Mouse (Mus musculus) embryo, embryonic 10.5 days (tissue): ENCODE data around the gene Srgap2.
A peak's percentile ranks its signal among the peaks of the same experiment; 100 is the strongest.

Experiments
- DNase-seq: peaks from one replicate; pipeline ENCODE4 v3.0.0-alpha.2; 2015; ENCODE audit warnings: low spot score

The Srgap2 gene

DNA sequence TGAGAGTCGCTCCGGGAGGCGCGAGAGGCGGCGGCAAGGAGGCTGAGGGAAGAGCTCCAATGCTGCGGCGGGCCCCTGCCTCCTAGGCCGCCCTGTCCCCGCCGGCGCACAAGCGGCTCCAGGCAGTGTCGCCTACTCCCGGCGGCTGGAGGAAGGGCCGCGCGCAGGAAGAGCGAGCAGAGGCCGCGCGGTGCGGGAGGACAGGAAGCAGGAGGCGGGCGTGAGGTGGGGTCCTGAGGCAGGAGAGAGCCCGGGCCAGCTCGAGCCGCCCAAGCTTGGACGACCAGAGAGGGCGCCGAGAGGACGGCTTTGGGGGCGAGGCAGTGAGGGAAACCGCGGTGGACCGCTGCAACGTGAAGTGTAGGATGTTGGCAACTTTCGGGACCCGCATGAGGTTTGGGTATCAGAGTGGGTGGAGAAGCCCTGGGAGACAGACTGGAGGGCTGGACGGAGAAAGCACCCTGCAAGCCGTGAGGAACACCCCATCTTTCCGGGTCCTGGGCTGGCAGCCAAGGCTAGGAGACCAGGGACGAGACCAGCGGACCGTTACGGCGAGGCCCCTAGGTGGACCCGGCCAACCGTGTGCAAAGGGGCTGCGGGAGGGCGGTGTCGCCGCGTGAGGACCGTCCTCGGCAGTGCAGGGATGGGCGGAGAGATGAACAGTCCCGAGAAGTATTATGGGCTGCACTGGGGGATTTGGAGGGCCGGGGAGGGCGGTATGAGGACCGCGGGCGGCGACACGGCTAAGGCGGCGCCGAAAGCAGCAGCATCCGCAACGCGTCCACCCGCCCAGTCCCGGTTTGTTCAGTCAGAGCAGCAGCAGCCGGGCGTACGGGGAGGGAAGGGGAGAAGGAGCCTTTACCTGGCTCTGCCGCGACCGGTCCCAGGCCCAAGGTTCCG, 531 bp downstream of the Srgap2 start:
- DNase-seq: peak; percentile 75

DNA sequence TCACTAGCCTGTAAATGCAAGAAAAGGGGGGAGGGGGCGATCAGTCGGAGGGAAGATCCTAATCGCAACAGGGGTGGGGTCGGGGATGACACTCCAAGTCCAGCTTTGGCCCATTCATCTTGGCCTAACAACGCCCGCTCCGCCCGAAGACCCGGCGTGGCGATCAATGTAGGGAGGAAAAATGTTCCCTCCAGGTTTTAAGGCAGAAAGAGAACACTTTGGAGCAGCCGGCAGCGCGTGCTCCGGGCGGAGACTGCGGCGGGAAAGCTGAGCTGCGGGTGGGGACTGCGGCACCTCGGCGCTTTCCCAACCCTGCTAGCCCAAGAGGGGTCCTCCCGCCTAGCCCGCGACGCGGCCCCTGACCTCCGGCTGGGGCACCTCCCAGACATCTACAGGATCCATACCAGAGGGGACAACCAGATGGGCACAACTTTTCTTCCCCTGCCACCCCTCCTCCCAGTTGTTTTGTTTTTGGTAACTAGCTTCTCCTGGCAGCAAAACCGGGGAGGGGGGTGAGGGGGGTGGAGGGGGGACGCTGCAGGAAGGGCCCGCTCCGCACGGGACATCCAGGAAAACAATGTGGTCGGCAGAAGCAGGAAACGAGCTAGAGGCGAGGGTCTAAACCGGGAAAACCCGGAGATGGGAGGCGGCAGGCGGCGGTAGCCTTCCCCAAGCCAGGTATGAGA, 1.4 kb downstream of the Srgap2 start:
- peak; percentile 69 for DNase-seq

DNA sequence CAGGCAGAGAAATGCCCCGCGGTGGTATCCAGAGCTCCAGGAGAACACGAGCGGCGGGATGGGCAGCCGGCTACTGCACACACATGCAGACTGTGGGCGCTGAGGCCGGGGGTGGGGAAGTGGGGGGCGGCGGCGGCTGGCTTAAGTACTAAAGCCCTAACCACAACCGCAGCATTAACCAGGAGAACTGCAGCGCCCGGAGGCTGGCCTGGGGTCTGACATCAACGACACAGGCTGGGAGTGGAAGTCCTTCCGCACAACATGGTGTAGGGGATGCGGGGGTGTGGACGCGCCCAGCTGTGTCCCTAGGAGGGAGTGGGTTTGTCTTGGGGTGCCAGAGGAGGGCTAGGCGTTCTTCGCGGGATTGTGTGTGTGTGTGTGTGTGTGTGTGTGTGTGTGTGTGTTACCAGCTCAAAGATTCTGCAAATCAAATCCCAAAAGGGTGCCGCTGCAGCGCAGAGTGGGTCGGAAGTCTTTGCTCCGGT, 2.0 kb downstream of the Srgap2 start:
- peak; percentile 59 for DNase-seq

DNA sequence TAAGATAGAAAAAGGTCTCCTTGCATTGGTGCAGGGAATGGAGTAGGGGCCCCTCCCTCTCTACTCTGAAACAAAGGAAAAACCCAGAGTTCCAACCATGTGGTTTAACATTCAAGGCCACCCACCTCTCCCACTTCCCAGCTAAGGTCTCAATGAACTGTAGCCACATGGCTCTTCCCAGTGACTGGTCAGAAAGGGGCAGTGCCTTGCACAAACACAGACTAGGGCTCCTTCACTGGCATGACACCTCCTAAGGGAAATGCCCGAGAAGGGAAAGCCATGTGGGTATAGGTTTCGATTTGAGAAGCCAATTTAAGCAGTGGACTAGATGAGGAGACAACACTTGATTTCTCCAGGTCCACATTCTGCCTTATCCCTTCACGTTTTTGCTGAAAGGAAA, 3.4 kb downstream of the Srgap2 start:
- peak; percentile 14 for DNase-seq

DNA sequence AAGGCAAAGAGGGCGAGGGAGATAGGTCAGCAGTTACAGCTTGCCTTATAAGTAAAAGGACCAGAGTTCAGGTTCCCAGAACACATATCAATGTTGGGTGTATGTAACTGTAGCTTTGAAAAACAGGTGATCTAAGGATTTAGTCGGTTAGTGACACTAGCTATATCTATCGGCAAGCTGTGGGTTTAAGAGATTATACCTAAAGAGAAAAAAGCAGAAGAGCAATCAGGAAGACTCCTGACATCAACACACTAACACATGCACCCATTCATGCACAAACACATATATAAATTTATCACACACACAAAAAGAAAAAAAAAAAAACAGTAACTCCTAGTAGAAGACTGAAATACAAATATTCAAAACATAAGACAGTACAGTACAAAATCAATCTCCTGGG, 10.6 kb downstream of the Srgap2 start:
- DNase-seq: no peak

DNA sequence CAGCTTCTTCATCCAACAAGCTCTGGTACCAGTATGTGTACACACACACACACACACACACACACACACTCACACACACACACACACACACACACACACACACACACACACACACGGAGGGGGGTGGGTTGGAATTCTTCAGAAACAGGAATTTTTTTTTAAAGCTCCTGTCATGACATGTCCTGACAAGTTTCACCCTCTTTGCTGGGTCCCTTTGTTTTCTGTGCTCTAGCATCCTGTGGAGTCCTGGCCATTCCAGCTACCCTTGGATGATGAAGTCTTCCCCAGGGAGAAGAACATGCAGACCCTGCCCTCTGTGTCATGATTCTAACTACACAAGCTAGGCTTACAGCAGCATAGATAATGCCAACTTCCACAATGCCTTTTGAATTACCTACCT, 13.0 kb downstream of the Srgap2 start:
- peak; percentile 17 for DNase-seq

DNA sequence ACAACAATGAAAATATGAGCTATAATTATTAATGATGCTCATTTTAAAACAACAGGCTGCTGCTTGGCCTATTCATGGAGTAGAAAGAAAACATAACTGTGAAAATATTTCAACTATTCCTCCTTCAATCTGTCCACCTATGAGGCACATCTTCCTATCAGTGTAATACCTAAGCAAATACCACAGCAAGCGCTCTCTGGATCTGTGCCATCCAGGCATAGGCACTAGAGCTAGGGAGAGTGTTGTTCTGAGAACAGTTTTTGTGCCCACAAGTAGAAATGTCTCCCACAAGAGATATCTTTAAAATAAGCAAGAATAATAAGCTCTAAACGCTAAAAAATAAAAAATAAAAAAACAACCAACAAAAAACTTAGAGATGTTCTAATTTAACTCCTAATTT, 14.0 kb downstream of the Srgap2 start:
- DNase-seq: no peak

DNA sequence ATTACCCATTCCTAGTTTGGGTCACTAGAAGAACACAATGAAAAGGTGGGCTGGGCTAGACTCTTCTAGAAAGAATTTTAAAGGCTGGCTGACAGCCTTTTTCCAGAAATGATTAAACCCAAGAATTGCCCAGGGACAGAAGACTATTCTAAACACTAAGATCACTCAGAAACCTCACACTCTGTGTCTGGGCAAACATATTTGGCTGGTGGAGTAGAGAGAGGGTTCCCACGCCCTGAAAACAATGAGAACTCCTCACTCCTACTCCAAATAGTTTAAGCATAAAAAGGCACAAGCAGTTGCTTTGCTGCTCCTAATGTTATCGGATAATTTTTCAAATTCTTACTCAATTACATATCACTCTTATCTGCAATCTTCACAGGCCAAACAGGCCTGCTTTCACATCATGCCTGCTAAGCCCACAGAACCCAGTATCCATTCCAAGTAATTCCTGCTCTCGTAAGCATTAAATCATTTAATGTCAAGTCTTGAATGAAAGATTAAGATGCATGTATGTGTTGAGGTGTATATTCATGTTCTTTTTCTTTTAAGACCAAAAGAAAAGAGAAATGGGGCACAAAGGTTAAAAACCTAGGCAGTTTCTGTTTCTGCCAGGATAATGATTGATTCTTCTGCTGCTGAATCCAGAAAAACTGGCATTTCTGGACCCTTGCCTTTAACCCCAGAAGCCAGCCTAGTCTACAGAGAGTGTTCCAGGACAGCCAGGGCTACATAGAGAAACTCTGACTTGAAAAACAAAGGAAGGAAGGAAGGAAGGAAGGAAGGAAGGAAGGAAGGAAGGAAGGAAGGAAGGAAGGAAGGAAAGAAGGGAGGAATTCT, 15.3 kb downstream of the Srgap2 start:
- DNase-seq: no peak

DNA sequence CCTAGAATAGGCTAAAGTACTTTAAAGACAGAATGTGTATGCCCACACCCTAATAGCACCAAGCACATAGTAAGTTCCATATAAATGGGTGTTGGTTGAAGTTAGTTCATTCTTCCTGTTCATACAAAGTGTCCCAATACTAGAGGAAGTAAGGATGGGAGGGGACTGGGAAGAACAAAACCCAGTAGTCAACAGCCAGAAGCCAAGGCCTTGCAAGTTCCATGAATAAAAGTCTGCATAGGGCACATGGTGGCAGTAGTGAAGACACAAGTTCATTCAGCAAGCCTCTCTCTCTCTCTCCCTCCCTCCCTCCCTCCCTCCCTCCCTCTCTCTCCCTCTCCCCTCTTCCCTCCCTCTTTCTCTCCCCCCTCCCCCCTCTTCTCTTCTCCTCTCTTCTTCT, 16.0 kb downstream of the Srgap2 start:
- no peak for DNase-seq

DNA sequence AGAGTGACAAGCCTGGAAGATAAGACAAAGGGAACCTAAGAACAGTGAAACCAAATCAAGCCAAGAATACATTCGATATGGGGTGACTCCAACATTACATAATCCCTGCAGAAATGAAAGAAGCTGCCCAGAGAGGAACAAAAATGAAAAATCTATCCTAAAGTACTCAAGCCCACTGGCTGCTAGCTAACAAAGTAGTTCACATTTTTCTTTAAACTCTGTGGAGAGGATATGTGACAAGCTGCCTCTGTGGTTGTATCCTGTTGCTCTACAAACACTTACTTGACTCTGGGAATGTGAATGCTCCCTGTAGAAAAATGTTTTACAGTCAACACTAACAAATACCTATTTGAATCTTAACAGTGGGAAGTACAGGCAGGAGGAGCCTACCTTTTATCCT, 25.5 kb downstream of the Srgap2 start:
- no peak for DNase-seq

DNA sequence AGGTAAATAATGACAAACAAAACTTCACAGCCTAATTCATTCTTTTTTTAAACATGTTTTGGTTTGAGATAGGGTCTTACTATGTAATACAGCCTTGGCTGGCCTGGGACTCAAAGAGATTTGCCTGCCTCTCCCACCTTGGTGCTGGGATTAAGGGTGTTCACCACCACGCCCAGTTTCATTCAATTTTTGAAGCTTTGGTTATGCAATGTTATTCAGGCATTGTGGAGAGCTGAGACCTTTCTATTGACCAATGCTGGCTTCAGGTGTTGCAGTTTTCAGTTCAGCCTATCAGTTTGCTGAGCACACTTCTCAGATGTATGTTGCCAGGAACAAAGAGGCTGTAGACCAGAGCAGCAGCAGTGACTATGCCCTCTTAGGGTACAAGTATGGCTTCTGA, 28.9 kb downstream of the Srgap2 start:
- no peak for DNase-seq

DNA sequence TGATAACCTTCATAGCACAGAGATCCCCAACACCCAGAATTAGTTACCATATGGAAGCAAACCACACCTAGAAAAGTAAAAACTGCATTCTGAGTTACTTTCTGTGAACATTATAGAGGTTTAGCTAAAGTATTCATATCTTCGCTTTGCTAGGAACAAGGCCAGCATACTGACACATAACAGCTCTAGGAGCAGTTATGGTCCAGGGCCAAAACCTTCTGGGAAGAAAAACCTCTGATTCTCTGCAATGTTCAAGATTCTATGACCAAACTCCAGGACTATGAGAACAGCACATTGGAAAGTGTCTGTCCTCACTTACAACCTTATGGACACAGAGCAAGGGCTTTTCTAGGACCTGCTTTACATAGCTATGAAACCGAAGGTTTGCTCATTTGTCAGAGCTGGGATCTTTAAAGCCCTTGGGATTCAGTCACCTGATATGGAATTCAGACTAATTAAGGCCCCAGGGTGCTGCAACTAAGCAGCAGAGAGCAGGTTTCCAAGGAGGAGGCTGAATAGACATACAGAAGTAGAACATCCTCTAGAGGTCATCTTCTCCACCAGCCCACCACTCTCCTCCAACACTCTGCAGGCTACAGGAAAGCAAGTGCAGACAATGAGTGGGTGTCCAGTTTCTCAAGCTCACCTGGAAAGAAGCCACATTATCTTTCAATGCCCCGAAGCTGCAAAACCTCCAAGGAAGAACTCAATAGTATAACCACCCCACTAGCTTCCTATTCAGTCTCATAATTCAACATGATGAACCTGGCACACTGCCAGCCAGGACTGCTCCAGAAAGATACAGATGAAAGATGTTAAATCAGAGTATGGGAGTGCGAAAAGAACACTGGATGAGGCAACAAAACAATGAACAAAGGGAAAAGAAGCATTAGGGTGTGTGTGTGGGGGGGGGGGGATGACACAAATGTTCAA, 32.9 kb downstream of the Srgap2 start:
- DNase-seq: no peak

DNA sequence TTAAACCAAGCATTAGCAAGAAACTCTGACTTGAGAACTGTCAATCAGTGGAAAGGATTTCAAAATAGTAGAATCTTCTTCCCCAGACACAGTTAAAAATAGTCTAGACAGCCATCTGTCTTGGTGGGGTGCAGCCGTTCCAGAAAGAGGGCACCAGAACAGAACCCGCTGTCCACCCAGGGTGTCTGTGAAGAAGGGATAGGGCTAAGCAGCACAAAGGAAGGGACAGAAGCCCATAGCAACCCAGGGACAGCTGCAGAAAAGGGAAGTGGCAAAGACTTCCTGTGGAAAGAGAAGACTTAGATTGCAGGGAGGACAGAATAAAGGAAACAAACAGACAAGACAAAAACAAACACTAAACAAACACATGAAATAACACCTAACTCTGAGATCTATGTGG, 34.8 kb downstream of the Srgap2 start:
- no peak for DNase-seq

DNA sequence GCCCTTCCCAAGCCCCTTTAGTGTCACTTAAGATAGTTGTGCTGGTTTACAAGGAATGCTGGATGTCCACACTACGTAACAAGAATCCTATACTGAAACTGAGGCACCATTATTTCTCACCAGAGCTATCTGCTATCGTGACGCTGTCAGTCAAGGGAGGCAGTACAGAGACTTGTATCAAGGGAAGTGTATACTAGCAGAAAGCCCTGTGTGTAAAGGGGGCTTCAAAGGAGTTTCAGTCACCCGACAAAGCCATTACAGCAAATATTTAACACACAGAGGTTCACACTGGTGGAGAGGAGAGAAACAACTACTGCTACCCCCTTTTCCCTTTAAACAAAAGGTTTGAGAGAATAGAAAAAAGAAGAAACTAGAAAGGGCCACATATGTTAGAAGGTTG, 35.6 kb downstream of the Srgap2 start:
- no peak for DNase-seq

DNA sequence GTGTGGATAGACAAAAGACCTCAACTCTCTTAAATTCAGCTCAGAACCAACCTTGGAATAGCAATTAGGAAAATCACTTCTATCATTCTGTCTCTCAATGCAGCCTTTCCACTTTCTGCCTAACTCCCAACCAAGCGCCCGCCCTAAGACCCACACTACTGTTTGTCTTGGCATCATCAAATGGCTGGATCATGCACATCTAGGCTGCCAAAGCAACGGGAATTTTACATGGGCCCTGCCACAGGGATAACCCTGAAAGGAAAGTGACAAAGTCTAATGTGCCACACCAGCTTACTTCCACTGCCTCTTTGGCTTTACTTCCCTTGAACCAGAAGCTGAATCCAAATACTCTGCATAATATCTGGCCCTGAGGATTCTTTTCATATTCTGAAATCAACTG, 37.8 kb downstream of the Srgap2 start:
- DNase-seq: no peak

DNA sequence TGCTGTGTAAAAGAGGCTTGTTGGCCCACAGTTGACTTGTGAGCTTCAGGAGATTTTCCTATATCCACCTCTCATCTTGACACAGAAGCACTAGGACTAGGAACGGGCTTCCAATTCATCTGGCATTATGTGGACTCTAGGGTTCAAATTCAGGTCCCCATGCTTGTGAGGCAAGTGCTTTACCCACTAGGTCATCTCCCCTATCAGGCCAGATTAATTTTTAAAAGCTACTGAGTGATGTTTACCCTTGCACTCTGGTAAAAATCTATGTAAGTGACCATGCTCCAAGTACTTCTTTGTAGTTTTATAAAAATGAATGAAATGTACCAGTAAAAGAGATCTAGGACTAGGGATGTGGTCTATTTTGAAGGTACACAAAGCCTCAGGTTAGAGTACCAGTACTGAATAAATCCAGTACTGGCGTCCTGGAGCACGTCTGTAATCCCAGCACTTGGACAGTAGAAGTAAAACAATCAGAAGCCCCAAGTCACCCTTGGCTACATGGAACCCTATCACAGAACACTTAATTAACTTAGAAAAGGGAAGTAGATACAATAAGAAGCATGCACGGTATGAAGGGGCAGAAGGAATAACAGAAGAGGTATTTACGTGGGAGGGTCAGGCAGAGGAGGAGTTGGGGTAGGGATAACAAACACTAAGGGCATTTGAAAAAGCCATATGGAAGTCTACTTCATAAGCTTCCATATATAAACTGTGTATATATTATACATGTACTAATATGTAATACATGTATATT, 40.9 kb downstream of the Srgap2 start:
- no peak for DNase-seq

DNA sequence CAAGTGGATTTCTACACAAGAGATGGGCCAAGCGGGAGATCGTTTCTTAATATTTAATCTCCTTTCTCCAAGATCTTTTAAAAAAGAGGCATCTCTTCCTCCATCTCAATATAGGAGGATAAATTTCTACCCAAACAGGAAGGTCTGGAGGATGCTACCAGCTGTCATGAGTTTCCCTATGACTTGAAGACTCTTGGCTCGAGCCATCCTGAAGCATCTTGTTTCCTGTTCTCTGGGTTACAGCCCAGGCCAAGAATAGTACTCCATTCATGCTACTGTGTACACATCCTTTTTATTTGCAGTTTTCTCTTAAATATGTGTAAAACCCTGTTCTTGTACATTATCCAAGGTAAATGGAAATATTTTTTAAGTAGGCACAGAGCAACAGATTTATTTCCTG, 44.9 kb downstream of the Srgap2 start:
- DNase-seq: no peak

DNA sequence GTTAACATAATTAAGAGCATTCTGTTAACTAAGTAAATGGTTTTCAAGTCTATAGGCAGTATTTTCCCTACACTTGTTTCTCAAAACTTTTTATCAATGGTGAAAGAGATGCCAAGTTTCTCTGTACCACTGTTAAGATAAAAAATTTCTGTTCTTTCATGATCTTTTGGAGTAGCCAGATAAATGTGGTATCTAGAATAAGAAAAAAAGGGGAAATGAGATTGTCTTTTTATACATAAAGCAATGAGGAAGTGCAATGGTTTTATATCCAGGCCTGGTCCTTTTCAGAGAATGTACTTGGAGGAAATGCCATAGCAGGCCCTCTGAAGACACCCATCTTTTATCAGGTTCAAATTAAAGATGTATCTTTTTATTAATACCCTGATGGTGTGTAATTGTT, 45.8 kb downstream of the Srgap2 start:
- DNase-seq: no peak

DNA sequence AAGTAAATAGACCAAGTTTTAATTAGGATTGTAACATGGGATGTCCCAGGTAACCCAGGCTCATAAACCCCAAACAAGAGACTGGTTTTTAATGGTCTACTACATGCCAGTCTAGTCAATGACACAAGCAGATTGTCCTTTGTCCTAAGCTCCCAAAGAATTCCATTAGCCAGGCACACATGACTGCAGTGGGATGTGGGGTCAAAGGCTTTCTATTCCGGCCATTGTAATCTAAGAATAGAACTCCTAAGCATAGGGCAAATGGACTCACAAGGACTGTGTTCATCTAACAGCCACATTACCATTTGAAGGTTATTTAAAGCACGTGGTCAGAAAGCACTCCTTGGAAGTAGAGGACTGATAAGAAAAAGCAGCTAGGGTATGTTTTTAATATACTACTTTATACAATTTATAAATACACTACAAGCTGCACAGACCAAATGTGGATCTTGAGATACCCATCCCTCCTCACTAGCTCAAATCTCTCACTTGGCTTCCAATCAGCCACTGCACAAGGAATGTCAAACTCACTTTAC, 48.3 kb downstream of the Srgap2 start:
- DNase-seq: peak; percentile 63

DNA sequence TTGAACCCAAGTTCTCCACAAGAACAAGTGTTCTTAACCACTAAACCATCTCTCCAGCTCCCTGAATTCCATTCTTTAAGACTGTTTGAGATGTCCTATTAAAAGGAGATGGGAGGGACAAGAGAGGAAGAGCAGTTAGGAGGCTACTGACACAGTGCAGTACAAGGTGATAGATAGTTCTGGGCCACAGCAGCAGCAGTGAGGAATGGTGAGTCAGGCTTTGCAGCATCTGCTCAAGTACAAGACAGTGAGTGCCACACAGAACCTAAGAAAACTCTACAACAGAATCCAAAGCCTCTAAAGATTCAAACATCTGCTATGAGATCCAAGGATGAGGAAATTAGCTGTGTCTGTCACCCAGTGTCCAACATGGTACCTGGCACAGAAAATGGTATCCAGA, 51.8 kb downstream of the Srgap2 start:
- no peak for DNase-seq
